Mouse (Mus musculus): ENCODE measurements at regions not wholly inside any gene's neighbourhood (a gene's known extent, or its start where the extent isn't known, plus 50 kb on each side); places are given as distances from the start of the nearest gene placed in this dataset.

DNA sequence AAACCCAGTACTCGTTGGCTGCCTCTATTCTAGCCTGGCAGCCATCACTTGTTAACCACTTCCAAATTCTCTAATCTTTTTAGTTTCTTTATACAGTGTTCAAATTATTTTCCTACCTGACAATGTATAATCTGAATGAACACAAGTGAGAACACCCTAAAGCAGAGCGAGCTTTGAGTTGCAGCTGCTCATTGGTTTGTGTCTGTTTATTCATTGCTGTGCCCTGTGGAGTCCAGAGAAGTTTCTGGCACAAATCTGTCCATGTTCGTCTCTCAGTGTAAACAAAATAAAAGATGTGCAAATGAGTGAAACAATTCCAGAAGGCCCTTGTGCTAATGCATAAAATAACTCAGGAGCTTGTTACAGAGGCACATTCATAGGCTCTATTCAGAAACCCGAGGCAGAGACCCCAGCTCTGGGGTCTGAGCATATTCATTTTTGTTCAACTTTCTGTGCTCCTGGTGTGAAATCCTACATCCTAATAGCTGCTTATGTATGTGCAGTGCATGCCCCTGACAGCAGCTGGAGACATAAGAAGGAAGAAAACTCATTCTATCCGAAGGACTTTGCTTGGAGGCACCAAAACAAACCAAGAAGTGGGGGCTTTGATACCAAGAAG, 469.5 kb upstream of the Kdm8 start:
- Histone ChIP-seq H3K4me1 (ENCODE audit: control insufficient read depth, insufficient read depth, low read length) (no peaks in the 10 kb centered on the region), H3K27ac (ENCODE audit: low read depth, low read length) (no peak overlapping the region), H3K36me3 (ENCODE audit: control insufficient read depth, insufficient read depth, low read length) (no peaks in the 10 kb centered on the region), H3K4me2 (ENCODE audit: low read depth) (no peak overlapping the region), H3K27me3 (ENCODE audit: control insufficient read depth, insufficient read depth, low read length) (no peaks in the 10 kb centered on the region), H3K4me3 (ENCODE audit: low read depth, low read length) (no peak overlapping the region), H3K9me3 (ENCODE audit: control insufficient read depth, low read length) (no peaks in the 10 kb centered on the region), H3K9ac (ENCODE audit: low read length) (no peak overlapping the region)
- DNase-seq (ENCODE audit: low spot score) (no peak), ATAC-seq (ENCODE audit: insufficient read depth, low FRiP score, low TSS enrichment) (no peak)
- 81% methylated on average over 5 of the region's 5 CpGs for WGBS

GRCm38 (mm10) chr7:124989456-124989855, 455.0 kb upstream of the Kdm8 start:
- H3K4me3 ChIP-seq (ENCODE audit: low read depth, low read length) = no peak overlapping the region
- no peaks in the 10 kb centered on the region for H3K9me3 ChIP-seq (ENCODE audit: control insufficient read depth, low read length)
- WGBS = 74% methylated on average over 5 of the region's 5 CpGs
- no peak overlapping the region for H3K4me2 ChIP-seq (ENCODE audit: low read depth)
- H3K27me3 ChIP-seq (ENCODE audit: control insufficient read depth, insufficient read depth, low read length) = no peaks in the 10 kb centered on the region
- no peak overlapping the region for H3K27ac ChIP-seq (ENCODE audit: low read depth, low read length)
- no peak overlapping the region for H3K9ac ChIP-seq (ENCODE audit: low read length)
- no peak for ATAC-seq (ENCODE audit: insufficient read depth, low FRiP score, low TSS enrichment)
- no peak for DNase-seq (ENCODE audit: low spot score)
- H3K36me3 ChIP-seq (ENCODE audit: control insufficient read depth, insufficient read depth, low read length) = no peaks in the 10 kb centered on the region
- no peaks in the 10 kb centered on the region for H3K4me1 ChIP-seq (ENCODE audit: control insufficient read depth, insufficient read depth, low read length)

- Histone ChIP-seq H3K4me2 (ENCODE audit: low read depth) (no peak overlapping the region), H3K27ac (ENCODE audit: low read depth, low read length) (no peak overlapping the region), H3K27me3 (ENCODE audit: control insufficient read depth, insufficient read depth, low read length) (no peaks in the 10 kb centered on the region), H3K4me1 (ENCODE audit: control insufficient read depth, insufficient read depth, low read length) (no peaks in the 10 kb centered on the region), H3K36me3 (ENCODE audit: control insufficient read depth, insufficient read depth, low read length) (no peaks in the 10 kb centered on the region), H3K4me3 (ENCODE audit: low read depth, low read length) (no peak overlapping the region), H3K9me3 (ENCODE audit: control insufficient read depth, low read length) (no peaks in the 10 kb centered on the region), H3K9ac (ENCODE audit: low read length) (no peak overlapping the region)
- ATAC-seq (ENCODE audit: insufficient read depth, low FRiP score, low TSS enrichment) (no peak), DNase-seq (ENCODE audit: low spot score) (no peak)
- 36% methylated on average over 13 of the region's 13 CpGs for WGBS
Measured at GRCm38 (mm10) chr7:124990695-124991094, 453.8 kb upstream of the Kdm8 start.

- 100% methylated on average over 1 of the region's 1 CpGs for WGBS
Measured at GRCm38 (mm10) chr7:124996538-124996937, 447.9 kb upstream of the Kdm8 start.

GRCm38 (mm10) chr7:125000669-125001068, 443.8 kb upstream of the Kdm8 start:
- Histone ChIP-seq H3K9ac (ENCODE audit: low read length) (no peak overlapping the region), H3K4me2 (ENCODE audit: low read depth) (no peak overlapping the region), H3K4me1 (ENCODE audit: control insufficient read depth, insufficient read depth, low read length) (no peaks in the 10 kb centered on the region), H3K9me3 (ENCODE audit: control insufficient read depth, low read length) (no peaks in the 10 kb centered on the region), H3K4me3 (ENCODE audit: low read depth, low read length) (no peak overlapping the region), H3K36me3 (ENCODE audit: control insufficient read depth, insufficient read depth, low read length) (no peaks in the 10 kb centered on the region), H3K27me3 (ENCODE audit: control insufficient read depth, insufficient read depth, low read length) (no peaks in the 10 kb centered on the region), H3K27ac (ENCODE audit: low read depth, low read length) (no peak overlapping the region)
- ATAC-seq (ENCODE audit: insufficient read depth, low FRiP score, low TSS enrichment) (no peak), DNase-seq (ENCODE audit: low spot score) (no peak)

More at GRCm38 (mm10) chr7:124996538-124996937, 447.9 kb upstream of the Kdm8 start:
- DNase-seq (ENCODE audit: low spot score) (no peak), ATAC-seq (ENCODE audit: insufficient read depth, low FRiP score, low TSS enrichment) (no peak)
- H3K27ac ChIP-seq (ENCODE audit: low read depth, low read length) = no peak overlapping the region
- H3K9me3 ChIP-seq (ENCODE audit: control insufficient read depth, low read length) = no peaks in the 10 kb centered on the region
- H3K4me3 ChIP-seq (ENCODE audit: low read depth, low read length) = no peak overlapping the region
- H3K9ac ChIP-seq (ENCODE audit: low read length) = no peak overlapping the region
- no peak overlapping the region for H3K4me2 ChIP-seq (ENCODE audit: low read depth)
- no peaks in the 10 kb centered on the region for H3K36me3 ChIP-seq (ENCODE audit: control insufficient read depth, insufficient read depth, low read length)
- H3K27me3 ChIP-seq (ENCODE audit: control insufficient read depth, insufficient read depth, low read length) = no peaks in the 10 kb centered on the region
- no peaks in the 10 kb centered on the region for H3K4me1 ChIP-seq (ENCODE audit: control insufficient read depth, insufficient read depth, low read length)

- Histone ChIP-seq H3K36me3 (ENCODE audit: control insufficient read depth, insufficient read depth, low read length) (no peaks in the 10 kb centered on the region), H3K4me3 (ENCODE audit: low read depth, low read length) (no peak overlapping the region), H3K4me1 (ENCODE audit: control insufficient read depth, insufficient read depth, low read length) (no peaks in the 10 kb centered on the region), H3K27ac (ENCODE audit: low read depth, low read length) (no peak overlapping the region), H3K9ac (ENCODE audit: low read length) (no peak overlapping the region), H3K4me2 (ENCODE audit: low read depth) (no peak overlapping the region), H3K9me3 (ENCODE audit: control insufficient read depth, low read length) (no peaks in the 10 kb centered on the region), H3K27me3 (ENCODE audit: control insufficient read depth, insufficient read depth, low read length) (no peaks in the 10 kb centered on the region)
- no peak for ATAC-seq (ENCODE audit: insufficient read depth, low FRiP score, low TSS enrichment)
- no peak for DNase-seq (ENCODE audit: low spot score)
- 84% methylated on average over 3 of the region's 3 CpGs for WGBS
Measured at GRCm38 (mm10) chr7:125005638-125006037, 438.8 kb upstream of the Kdm8 start.

DNA sequence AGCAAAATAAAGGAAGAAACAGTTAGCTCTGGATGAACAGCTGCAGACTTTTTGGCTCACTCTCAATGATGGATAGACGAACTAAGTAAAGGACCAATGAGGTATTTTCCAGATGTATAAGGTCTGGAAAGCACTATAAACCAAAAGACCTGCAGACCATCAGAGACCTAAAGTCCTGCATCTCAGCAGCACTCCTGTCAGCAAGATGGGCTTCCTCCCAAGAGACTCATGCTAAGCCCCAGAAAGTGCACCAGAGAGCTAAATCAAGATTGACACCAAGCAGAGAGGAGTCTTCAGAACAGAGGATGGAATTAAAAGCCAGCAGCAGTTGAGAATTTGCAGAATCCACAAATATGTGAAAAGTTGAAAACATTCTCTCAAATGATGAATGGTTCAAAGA, 425.2 kb upstream of the Kdm8 start:
- no peak overlapping the region for H3K9ac ChIP-seq (ENCODE audit: low read length)

GRCm38 (mm10) chr7:125024944-125025343, 419.5 kb upstream of the Kdm8 start:
- WGBS = 88% methylated on average over 5 of the region's 5 CpGs
- Histone ChIP-seq H3K9ac (ENCODE audit: low read length) (no peak overlapping the region), H3K4me1 (ENCODE audit: control insufficient read depth, insufficient read depth, low read length) (no peaks in the 10 kb centered on the region), H3K4me3 (ENCODE audit: low read depth, low read length) (no peak overlapping the region), H3K27me3 (ENCODE audit: control insufficient read depth, insufficient read depth, low read length) (no peaks in the 10 kb centered on the region), H3K9me3 (ENCODE audit: control insufficient read depth, low read length) (no peaks in the 10 kb centered on the region), H3K4me2 (ENCODE audit: low read depth) (no peak overlapping the region), H3K36me3 (ENCODE audit: control insufficient read depth, insufficient read depth, low read length) (no peaks in the 10 kb centered on the region), H3K27ac (ENCODE audit: low read depth, low read length) (no peak overlapping the region)
- DNase-seq (ENCODE audit: low spot score) (no peak), ATAC-seq (ENCODE audit: insufficient read depth, low FRiP score, low TSS enrichment) (no peak)

More for the DNA sequence above, 425.2 kb upstream of the Kdm8 start:
- WGBS = 77% methylated on average over 1 of the region's 1 CpGs
- DNase-seq (ENCODE audit: low spot score) (no peak), ATAC-seq (ENCODE audit: insufficient read depth, low FRiP score, low TSS enrichment) (no peak)
- no peaks in the 10 kb centered on the region for H3K9me3 ChIP-seq (ENCODE audit: control insufficient read depth, low read length)
- H3K27me3 ChIP-seq (ENCODE audit: control insufficient read depth, insufficient read depth, low read length) = no peaks in the 10 kb centered on the region
- no peak overlapping the region for H3K4me3 ChIP-seq (ENCODE audit: low read depth, low read length)
- no peak overlapping the region for H3K27ac ChIP-seq (ENCODE audit: low read depth, low read length)
- H3K36me3 ChIP-seq (ENCODE audit: control insufficient read depth, insufficient read depth, low read length) = no peaks in the 10 kb centered on the region
- H3K4me1 ChIP-seq (ENCODE audit: control insufficient read depth, insufficient read depth, low read length) = no peaks in the 10 kb centered on the region
- H3K4me2 ChIP-seq (ENCODE audit: low read depth) = no peak overlapping the region

DNA sequence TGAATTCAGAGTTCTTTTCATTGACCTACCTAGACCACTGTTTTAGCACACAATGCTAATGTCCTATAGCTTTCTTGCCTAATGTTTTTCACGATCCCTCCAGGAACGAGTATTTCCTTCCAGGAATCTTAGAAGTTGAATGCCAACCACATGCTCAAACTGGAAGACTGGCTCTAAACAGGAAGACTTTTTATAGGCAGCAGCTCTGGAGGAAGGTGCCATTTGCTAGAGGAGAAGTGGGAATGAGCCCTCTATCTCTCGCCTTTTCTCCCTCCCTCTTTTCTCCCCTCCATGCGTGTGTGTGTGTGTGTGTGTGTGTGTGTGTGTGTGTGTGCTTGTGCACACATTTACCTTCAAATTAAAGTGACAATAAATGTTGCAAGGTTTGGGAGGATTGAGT, 410.7 kb upstream of the Kdm8 start:
- Histone ChIP-seq H3K4me3 (ENCODE audit: low read depth, low read length) (no peak overlapping the region), H3K27ac (ENCODE audit: low read depth, low read length) (no peak overlapping the region), H3K9me3 (ENCODE audit: control insufficient read depth, low read length) (no peaks in the 10 kb centered on the region), H3K4me1 (ENCODE audit: control insufficient read depth, insufficient read depth, low read length) (no peaks in the 10 kb centered on the region), H3K9ac (ENCODE audit: low read length) (no peak overlapping the region), H3K36me3 (ENCODE audit: control insufficient read depth, insufficient read depth, low read length) (no peaks in the 10 kb centered on the region), H3K4me2 (ENCODE audit: low read depth) (no peak overlapping the region), H3K27me3 (ENCODE audit: control insufficient read depth, insufficient read depth, low read length) (no peaks in the 10 kb centered on the region)
- ATAC-seq (ENCODE audit: insufficient read depth, low FRiP score, low TSS enrichment) (no peak), DNase-seq (ENCODE audit: low spot score) (no peak)
- WGBS = 82% methylated on average over 3 of the region's 4 CpGs
